Mouse (Mus musculus): ENCODE data around the gene Astn2.

DNA sequence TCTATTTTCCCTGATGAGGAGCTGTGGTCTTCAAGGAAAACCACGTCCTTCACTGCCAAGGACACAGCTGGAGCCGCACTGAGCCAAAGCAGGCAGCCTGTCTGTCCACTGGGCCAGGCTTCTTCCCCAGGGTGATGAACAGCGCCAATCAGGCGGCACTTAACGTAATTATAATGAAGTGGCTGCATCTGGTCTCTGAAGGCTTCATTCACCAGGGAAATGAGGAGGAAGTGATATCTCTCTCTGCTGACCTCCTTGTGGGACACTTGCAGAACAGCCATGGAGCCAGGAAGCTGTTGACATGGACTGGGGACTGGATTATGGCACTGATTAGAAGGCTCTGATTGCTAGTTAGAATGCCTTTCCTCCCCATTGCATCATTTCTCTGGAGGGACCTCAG, 232.8 kb downstream of the Astn2 start:
- no peak for TF ChIP-seq POLR2A (IDR thresholded peaks at IDR 0.05; ENCODE audit: insufficient read length, low read depth)
- no peak for TF ChIP-seq MAX (IDR thresholded peaks at IDR 0.05; ENCODE audit: low read depth)
- TF ChIP-seq MYOG (IDR thresholded peaks at IDR 0.05; ENCODE audit: control insufficient read depth in 1 of 3, insufficient read depth in 1 of 3, insufficient read length in 2 of 3, low read depth in 2 of 3): no peak
- no peak for TF ChIP-seq TCF12 (IDR thresholded peaks at IDR 0.05; ENCODE audit: insufficient read depth, poor library complexity, severe bottlenecking)

Data from myocyte (in vitro differentiated cells).